Mouse (Mus musculus): ENCODE measurements around the gene Crip2.

Crip2 gene

GRCm38 (mm10) chr12:113185442-113186291, 45.6 kb downstream of the Crip2 start, which contains the start of gene Tmem121:
Gene Tmem121, plus strand, starts transcription at chr12:113185930.
- no peak for DNase-seq

- no peak for DNase-seq
Measured at GRCm38 (mm10) chr12:113186326-113187010, 46.4 kb downstream of the Crip2 start.

- no peak for DNase-seq
Measured at GRCm38 (mm10) chr12:113187011-113187375, 47.0 kb downstream of the Crip2 start.

GRCm38 (mm10) chr12:113187584-113188295, 47.7 kb downstream of the Crip2 start:
- no peak for DNase-seq

GRCm38 (mm10) chr12:113188349-113189055, 48.5 kb downstream of the Crip2 start:
- no peak for DNase-seq

- DNase-seq = no peak
Measured at GRCm38 (mm10) chr12:113193423-113193822, 53.4 kb downstream of the Crip2 start.

All from heart, adult 11 months (tissue).